Mouse (Mus musculus): ENCODE data around the gene Castor1.

Castor1 gene

GRCm38 (mm10) chr11:4205951-4206350 is 12.1 kb upstream of the Castor1 start:
- in situ Hi-C loops (cut with MboI, MseI): no loop called here

DNA sequence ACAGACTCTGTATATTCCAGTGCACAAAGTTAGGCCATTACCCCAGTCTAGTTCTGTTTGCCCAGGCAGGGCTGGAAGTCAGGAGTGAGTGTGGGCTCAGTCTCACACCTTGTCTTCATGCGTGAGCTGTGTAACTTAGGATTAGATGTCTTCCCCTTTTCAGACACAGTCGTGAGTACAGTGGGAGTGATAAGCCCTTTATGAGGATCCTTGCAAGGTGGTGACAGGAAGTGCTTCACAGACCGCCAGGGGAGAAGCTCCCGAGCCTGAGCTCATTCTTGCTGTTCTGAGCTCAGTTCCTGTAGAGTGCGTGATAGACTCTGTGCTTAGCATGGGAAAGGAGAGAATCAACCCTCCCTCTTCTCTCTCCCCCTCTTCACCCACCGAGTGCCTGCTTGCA is 11.5 kb upstream of the Castor1 start:
- in situ Hi-C loops (cut with MboI, MseI): no loop called here

GRCm38 (mm10) chr11:4207655-4208054 is 10.4 kb upstream of the Castor1 start:
- in situ Hi-C loops (cut with MboI, MseI): no loop called here

GRCm38 (mm10) chr11:4209556-4209955 is 8.5 kb upstream of the Castor1 start:
- in situ Hi-C loops (cut with MboI, MseI): no loop called here

GRCm38 (mm10) chr11:4210786-4211185 is 7.2 kb upstream of the Castor1 start:
- in situ Hi-C loops (cut with MboI, MseI): loop anchor here (5.0 kb wide), 1 partner anchor 33 kb away; no protein-coding TSS in a partner anchor

DNA sequence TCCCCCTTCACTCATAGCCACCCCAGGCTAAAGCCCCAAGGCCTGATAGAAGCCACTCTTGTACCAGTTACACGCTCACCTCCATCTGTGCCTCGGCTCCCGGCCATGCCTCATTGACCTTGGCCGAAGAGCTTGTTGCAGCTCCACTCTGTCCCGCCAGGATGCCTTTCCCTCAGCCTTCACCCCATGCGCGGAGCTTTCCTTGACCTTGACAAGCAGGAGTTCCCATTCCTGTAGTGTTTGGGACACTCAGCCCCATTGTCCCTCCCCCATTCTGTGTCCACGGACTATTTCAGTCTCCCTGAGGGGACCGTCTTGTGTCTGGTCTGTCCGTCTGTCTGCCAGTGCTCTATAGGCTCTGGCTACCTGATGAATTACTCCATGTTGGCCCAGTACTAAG is 4.9 kb upstream of the Castor1 start:
- in situ Hi-C loops (cut with MboI, MseI): loop anchor here (5.0 kb wide), 1 partner anchor 36 kb away; no protein-coding TSS in a partner anchor

DNA sequence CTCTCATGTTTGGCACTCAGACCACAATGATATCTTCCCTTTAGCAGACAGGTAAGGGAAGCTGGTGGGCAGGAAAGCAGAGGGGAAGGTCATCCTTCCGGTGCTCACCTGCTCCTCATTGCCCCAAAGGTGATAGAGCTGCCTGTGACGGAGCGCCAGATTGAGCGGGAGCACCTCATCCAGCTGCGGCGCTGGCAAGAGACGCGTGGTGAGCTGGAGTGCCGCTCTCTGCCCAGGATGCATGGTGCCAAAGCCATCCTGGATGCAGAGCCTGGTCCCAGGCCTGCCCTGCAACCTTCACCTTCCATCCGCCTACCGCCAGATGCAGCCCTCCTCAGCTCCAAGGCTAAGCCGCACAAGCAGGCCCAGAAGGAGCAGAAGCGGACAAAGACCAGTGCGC is 3.5 kb upstream of the Castor1 start:
- in situ Hi-C loops (cut with MboI, MseI): loop anchor here (5.0 kb wide), 1 partner anchor 37 kb away; no protein-coding TSS in a partner anchor

DNA sequence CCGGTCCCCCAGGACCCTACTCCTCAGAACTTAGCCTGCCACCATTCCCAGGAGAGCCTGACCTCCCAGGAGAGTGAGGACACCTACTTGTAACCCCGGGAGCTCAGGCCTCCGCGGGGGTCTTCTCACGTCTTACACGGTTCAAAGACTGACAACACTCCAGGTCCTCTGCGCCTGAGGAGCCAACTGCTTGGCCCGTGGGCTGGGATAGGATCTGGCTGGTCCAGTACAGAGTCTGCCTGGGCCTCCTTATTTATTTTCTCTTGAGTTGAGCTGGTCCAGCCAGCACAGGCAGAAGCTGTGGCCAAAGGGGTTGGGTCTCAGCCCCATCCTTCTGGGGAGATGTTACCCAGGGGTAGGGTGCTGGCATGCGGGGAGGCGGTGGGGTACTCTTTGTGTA is 3.0 kb upstream of the Castor1 start:
- in situ Hi-C loops (cut with MboI, MseI): no loop called here

GRCm38 (mm10) chr11:4216248-4217000 is 1.6 kb upstream of the Castor1 start:
- in situ Hi-C loops (cut with MboI, MseI): no loop called here

DNA sequence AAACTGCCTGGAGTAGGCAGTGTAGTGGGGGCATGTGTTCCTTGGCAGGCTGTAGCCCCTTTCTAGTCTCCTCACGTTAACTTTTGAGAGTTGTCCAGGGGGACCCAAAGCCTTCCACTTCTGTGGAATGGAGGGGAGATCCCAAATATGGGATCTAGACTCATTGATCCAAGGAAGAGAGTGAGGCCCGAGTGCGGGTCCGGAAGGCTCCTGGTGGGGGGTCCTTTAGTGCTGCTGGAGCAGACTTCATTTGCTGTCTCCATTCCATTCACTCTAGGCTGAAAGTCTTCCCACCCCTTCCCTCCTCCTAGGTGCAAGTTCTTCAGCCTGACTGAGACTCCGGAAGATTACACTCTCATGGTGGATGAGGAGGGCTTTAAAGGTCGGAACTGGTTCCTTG is 612 bp downstream of the Castor1 start:
- in situ Hi-C loops (cut with MboI, MseI): no loop called here

DNA sequence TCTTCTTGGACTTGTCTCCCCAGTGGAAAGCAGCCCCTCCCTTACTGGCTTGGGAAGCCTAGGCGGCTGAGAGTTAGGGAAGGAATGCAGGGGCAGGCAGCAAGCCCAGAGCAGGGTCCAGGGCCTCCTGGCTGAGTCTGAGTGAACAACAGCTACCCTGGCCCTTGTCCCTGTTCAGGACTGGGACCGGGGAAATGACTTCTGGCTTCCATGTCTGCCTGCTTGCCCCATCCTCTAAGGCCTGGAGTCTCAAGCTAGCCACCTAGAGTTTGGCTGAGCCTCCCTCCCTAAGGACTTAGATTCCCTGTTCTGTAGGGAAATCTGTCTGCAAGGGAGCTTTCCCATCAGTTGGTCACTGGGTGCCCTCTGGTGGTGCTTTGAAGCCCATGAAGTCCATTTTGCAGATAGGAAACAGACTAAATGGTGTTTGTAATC is 1.3 kb downstream of the Castor1 start:
- in situ Hi-C loops (cut with MboI, MseI): no loop called here

GRCm38 (mm10) chr11:4219908-4220307 is 1.9 kb downstream of the Castor1 start:
- in situ Hi-C loops (cut with MboI, MseI): loop anchor here (5.0 kb wide), 1 partner anchor 37 kb away; the partner anchor contains the start of gene Lif

DNA sequence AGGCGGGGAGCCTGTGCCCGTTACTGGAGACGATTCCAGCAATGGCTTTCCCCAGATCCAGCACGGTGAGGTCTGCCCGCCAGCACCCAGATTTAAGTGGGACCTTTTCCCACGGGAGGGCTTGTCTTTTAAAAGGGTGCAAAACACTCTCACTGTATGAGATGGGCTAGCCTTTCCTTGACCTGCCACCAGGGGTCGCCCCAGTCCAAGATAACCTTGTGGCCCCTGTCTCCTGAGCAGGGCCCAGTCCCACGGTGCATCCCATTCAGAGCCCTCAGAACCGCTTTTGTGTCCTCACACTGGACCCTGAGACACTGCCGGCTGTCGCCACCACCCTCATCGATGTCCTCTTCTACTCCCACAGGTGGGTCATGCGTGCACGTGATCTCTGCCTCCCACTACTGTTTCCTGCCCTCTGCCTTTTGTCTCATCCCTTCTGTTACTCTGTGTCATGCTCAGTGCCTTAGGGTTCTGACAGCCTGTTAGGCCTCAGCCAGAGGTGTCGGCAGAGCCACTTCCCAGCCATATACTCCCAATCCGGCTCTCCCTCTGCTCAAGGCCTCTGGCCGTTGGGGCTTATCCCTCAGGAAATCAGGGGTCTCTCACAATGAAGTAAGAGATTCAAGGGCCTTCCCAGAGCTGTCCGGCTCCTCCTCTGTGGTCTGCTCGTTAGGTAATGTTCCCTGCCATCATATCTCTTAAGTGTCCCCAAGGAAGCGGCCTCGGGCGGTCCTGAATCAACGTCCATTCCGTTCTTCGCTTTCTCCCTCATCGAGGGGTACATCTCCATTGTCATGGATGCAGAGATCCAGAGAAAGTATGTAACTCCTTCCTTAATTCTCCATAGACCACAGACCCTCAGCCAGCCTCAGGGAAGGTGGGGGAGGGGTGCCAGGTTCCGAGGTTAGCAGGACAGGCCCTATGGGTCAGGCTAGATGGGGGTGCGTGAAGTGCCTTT is 2.7 kb downstream of the Castor1 start:
- in situ Hi-C loops (cut with MboI, MseI): loop anchor here (5.0 kb wide), 1 partner anchor 37 kb away; the partner anchor contains the start of gene Lif

- in situ Hi-C loops (cut with MboI, MseI): loop anchor here (5.0 kb wide), 1 partner anchor 35 kb away; the partner anchor contains the start of gene Lif
Measured at GRCm38 (mm10) chr11:4222046-4222950, 4.3 kb downstream of the Castor1 start.

DNA sequence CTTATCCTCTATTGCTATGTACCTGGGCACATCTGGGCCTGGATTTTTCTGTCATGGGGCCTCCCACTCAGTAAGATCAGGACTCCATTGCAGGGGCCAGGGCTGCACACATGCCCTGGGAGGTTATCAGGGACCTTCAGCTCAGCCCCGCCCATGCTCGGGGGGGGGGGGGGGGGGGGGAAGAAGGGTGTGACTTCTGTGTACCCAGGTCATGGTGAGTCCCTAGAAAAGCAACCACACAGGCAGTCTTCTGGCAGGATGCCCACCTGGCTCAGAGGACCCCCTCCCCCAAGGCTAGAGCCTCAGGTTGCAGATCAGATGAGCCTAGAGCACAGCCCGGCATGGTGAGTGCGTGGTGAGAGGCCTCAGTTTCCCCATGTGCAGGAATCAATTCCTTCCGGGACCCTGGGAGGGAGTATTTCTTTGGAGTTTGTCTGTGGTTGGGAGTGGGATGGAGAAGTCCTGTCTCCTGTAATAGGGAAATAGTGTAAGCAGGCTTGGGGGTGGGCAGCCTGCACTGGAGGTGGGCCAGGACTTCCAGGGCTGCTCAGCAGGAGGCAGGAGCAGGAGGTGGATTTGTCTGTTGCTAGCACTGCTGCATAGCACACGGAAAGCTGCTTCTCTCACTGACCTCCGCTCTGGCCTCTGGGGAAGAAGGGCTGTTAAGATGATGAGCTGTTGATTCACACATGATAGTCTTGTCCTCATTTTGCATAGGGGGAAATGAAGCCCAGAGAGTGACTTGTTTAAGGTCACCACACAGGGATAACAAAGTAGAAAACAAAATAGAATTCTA is 5.6 kb downstream of the Castor1 start:
- in situ Hi-C loops (cut with MboI, MseI): loop anchor here (5.0 kb wide), 1 partner anchor 34 kb away; the partner anchor contains the start of gene Lif

GRCm38 (mm10) chr11:4224223-4224622 is 6.2 kb downstream of the Castor1 start:
- in situ Hi-C loops (cut with MboI, MseI): loop anchor here (5.0 kb wide), 1 partner anchor 33 kb away; the partner anchor contains the start of gene Lif

DNA sequence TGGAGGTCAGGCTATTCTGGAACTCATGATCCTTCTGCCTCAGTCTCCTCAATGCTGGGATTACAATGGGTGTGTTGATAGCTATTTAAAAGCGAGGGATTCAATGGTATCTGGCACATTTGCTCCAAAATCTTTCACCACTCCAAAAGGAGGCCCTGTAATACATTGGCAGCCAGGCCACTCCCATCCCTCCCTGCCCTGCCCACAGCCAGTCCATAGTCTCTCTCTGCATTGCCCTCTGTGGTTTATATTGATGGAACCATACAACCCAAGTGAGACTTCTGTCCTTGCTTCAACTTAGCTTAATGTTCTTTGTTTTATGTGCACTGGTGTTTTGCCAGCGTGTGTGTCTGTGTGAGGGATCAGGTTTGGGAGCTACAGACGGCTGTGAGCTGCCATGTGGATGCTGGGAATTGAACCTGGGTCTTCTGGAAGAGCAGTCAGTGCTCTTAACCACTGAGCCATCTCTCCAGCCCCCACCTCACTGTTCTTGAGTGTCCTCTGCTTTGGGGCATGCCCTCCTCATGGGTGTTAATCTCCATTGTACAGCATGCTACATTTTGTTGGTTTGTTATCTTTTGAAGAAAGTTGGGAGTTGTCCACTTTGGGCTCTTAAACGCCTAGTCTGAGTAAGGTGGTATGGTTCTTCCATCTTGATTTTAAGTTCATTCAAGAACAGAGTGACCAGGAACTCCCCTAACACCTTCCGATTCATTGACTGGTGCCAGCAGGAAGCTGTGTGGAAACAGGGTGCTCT is 8.7 kb downstream of the Castor1 start:
- in situ Hi-C loops (cut with MboI, MseI): no loop called here

GRCm38 (mm10) chr11:4228463-4228862 is 10.4 kb downstream of the Castor1 start:
- in situ Hi-C loops (cut with MboI, MseI): no loop called here

- in situ Hi-C loops (cut with MboI, MseI): no loop called here
Measured at GRCm38 (mm10) chr11:4229841-4230240, 11.8 kb downstream of the Castor1 start.
